Mouse (Mus musculus) limb, embryonic 14.5 days (tissue): ENCODE data around the gene N4bp2l1. TPM values are rescaled to one million over a fixed set of nuclear protein-coding genes. Genes with fewer than 3 reads are reported as not detected.

Source experiments
- ATAC-seq: fragments of 200-750 bp; cut with Nextera tagmentation; 2 replicates; pipeline ENCODE4 v1.8.0; 2017; ENCODE audit warnings: low read depth, moderate number of reproducible peaks, moderate TSS enrichment; ENCODE audit not compliant: low FRiP score
- DNase-seq: peaks from one replicate; pipeline ENCODE4 v3.0.0-alpha.2; 2015; ENCODE audit warnings: low spot score
- H3K27ac ChIP-seq: fragments of 300-500 bp; sonication (generic); replicated peaks from 2 replicates; pipeline ENCODE4 v1.5.1; 2014; ENCODE audit warnings: low read depth, mild to moderate bottlenecking, low read length, moderate library complexity, mixed read lengths
- H3K27me3 ChIP-seq: fragments of 300-500 bp; sonication (generic); 2 replicates; pipeline ENCODE4 v1.6.1; 2014; ENCODE audit warnings: low read length, mixed read lengths; ENCODE audit not compliant: control insufficient read depth, insufficient read depth
- H3K36me3 ChIP-seq: fragments of 300-500 bp; sonication (generic); 2 replicates; pipeline ENCODE4 v1.6.1; 2014; ENCODE audit warnings: mild to moderate bottlenecking, low read length, moderate library complexity, mixed read lengths; ENCODE audit not compliant: control insufficient read depth, insufficient read depth
- H3K4me1 ChIP-seq: fragments of 300-500 bp; sonication (generic); 2 replicates; pipeline ENCODE4 v1.6.1; 2014; ENCODE audit warnings: antibody characterized with exemption, low read length, mixed read lengths; ENCODE audit not compliant: control insufficient read depth, insufficient read depth
- H3K4me2 ChIP-seq: fragments of 300-500 bp; sonication (generic); replicated peaks from 2 replicates; pipeline ENCODE4 v1.6.1; 2014; ENCODE audit warnings: low read depth, mild to moderate bottlenecking, low read length, moderate library complexity; ENCODE audit not compliant: severe bottlenecking
- H3K4me3 ChIP-seq: fragments of 300-500 bp; sonication (generic); replicated peaks from 2 replicates; pipeline ENCODE4 v1.5.1; 2014; ENCODE audit warnings: low read length
- H3K9ac ChIP-seq: fragments of 300-500 bp; sonication (generic); 2 replicates; pipeline ENCODE4 v1.6.1; 2014; ENCODE audit warnings: mild to moderate bottlenecking, low read depth, low read length, moderate library complexity; ENCODE audit not compliant: severe bottlenecking
- H3K9me3 ChIP-seq: fragments of 300-500 bp; sonication (generic); 2 replicates; pipeline ENCODE4 v1.6.1; 2016; ENCODE audit warnings: low read length; ENCODE audit not compliant: control insufficient read depth
- POLR2A ChIP-seq: fragments of 200-500 bp; IDR thresholded peaks from 2 replicates; pipeline ENCODE4 v1.8.0; 2012; ENCODE audit warnings: inconsistent platforms, mild to moderate bottlenecking, moderate library complexity, borderline replicate concordance; ENCODE audit not compliant: insufficient read depth, insufficient read length; ENCODE audit errors: extremely low read depth
- WGBS: fragments of 180-500 bp; shearing (Covaris S2); extraction: QIAGEN DNeasy Blood & Tissue Kit; methylation state at CpG from one replicate; pipeline ENCODE4 v1.1.7; 2014; 5-methylcytosine and 5-hydroxymethylcytosine counted together
- polyA plus RNA-seq, 2 experiments: library from polyadenylated mRNA; depleted of rRNA in 1 of 2; stranded (reverse) in 1 of 2; unstranded in 1 of 2; fragments of >200 nt; fragmentation: Nextera tagmentation in 1 of 2; extraction: Ambion mirVana in 1 of 2; gene quantifications; 2 replicates each; pipeline versions ENCODE4 v1.2.1 to v1.2.3; 2012 to 2014

Gene N4bp2l1
- polyA plus RNA-seq, 2 experiments: 4.3 to 6.1 TPM

DNA sequence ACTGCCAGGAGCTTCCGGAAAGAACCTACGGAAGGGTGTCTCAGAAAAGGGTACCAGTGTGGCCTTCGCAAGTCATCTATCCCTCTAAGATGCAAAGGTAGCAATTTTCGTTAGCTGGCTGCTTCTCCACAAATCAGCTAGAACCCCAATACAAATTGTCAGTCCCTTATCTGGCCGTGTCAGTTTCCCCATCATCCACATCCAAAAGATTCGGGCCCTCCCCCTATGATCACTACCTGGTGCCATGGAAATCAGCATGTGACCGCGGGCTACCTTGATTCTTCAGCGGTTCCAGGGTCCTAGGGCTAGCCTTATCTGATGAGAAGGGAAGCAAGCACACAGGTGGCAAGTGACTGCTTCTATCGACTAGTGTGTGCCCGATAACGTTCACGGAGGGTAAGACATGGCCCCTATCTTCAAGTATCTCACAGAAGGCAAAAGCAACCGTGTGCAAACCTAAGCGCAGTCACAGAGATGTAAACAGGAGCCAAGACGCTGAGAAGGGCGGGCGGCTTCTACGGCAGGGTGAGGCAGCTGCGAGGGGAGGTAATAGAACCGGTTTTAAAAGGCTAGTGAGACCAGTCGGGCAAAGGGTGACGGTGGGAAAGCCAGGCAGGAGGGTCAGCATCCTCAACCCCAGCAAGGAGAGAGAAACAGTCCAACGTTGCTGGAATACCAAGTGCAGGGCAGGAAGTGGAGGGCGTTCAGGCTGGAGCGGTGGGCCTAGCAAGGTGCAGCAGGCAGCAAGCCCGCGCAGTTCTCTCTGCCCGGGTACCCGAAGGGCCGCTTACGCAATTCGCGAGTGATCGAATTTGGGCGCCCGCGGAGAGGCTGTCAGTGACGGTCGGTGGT, 3.9 kb downstream of the N4bp2l1 start:
- Histone ChIP-seq H3K27me3 (peaks cover 18% of the 10 kb centered on the region; the same call in 1 of the 2 replicates), H3K4me3 (peak overlapping the region; percentile 77), H3K9me3 (no peaks in the 10 kb centered on the region), H3K4me2 (peak overlapping the region; percentile 99), H3K4me1 (peaks cover 7% of the 10 kb centered on the region; the same call in 1 of the 2 replicates), H3K36me3 (no peaks in the 10 kb centered on the region), H3K27ac (no peak overlapping the region), H3K9ac (peak overlapping the region; percentile 60)
- no peak for TF ChIP-seq POLR2A
- 11% methylated on average over 31 of the region's 40 CpGs for WGBS
- ATAC-seq (no peak; the same call in 1 of the 2 replicates), DNase-seq (no peak)

DNA sequence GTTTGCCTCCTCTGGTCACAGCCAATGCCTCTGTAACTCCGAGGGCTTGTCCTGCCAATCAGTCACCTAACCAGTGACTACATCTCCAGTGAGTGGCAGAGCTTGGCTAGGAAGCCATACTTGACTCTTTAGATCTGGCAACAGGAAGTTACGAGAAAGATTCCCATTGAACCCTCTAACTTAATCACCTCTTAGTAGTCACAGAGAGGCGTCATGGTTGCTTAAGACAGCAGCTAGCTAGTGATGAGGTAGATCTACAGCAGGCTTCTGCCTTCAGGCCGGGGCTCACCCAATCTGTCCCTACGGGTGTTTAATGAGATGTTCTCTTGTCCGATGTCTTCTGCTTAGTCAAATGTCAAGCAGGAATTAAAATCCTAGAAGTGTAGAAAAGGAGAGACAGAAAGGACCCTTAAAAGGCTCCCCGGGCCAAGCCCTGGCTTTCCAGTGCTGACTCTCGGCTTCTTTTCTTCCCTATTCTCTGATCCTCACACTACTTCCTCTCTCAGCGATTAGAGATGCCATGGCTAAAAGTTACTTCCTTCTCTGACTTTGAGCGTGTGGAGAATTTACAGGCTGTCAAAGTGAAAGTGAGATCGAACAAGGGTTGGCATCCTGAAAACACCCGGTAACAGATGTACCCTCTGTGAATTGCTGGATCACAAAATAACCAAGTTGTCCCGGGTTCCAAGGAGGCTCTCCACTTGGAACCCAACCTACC, 4.6 kb downstream of the N4bp2l1 start:
- peaks cover 18% of the 10 kb centered on the region; the same call in 1 of the 2 replicates for H3K27me3 ChIP-seq
- DNase-seq (no peak), ATAC-seq (no peak)
- H3K9ac ChIP-seq: no peak overlapping the region
- H3K4me2 ChIP-seq: no peak overlapping the region
- no peak overlapping the region for H3K27ac ChIP-seq
- no peak for TF ChIP-seq POLR2A
- H3K36me3 ChIP-seq: no peaks in the 10 kb centered on the region
- 68% methylated on average over 13 of the region's 13 CpGs for WGBS
- no peaks in the 10 kb centered on the region for H3K9me3 ChIP-seq
- peaks cover 7% of the 10 kb centered on the region; the same call in 1 of the 2 replicates for H3K4me1 ChIP-seq
- peak overlapping the region; percentile 77; the same call in 1 of the 2 replicates for H3K4me3 ChIP-seq

DNA sequence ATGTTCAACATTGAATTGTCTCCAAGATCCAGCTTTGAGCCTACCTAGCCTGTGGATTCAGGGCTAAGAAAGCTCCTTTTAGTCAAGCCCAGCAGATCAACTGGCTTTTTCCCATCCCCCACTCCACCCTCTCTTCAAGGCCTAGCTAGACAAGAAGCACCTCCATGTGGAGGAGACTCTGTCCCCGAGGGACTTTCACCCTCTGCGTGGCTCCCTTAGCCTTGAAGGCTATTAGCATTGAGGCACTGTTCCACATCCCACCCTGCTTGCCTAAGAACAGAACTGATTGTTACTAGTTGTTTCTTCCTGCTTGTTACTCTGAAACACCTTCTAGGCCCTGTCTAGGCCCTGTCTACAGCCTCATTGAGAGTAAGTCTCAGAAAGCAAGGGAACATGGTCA, 7.0 kb downstream of the N4bp2l1 start:
- H3K9me3 ChIP-seq: no peaks in the 10 kb centered on the region
- no peak overlapping the region for H3K27ac ChIP-seq
- DNase-seq (no peak), ATAC-seq (no peak)
- no peak overlapping the region for H3K9ac ChIP-seq
- no peak overlapping the region for H3K4me3 ChIP-seq
- peaks cover 7% of the 10 kb centered on the region; the same call in 1 of the 2 replicates for H3K4me1 ChIP-seq
- TF ChIP-seq POLR2A: no peak
- 66% methylated on average over 2 of the region's 2 CpGs for whole genome bisulfite sequencing
- H3K27me3 ChIP-seq: peaks cover 9% of the 10 kb centered on the region; the same call in 1 of the 2 replicates
- H3K4me2 ChIP-seq: no peak overlapping the region
- H3K36me3 ChIP-seq: no peaks in the 10 kb centered on the region

DNA sequence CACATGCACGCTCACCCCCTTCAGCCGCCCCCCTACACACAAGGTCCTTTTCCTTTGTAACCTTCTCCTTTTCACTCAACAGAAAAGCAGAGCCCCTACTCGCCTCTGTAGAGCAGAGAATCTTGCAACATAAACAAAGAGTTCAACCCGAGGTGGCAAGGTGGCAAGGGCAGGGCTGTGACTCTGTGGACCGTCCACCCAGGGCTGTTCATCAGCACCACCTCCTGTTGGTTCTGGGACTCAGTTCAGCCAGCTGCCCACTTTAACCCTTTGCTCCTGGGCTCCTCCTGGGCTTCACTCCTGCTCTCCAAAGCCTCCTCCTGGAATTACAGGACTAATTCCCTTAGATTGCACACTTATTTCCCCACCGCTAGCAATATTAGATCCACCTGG, 12.7 kb downstream of the N4bp2l1 start:
- Histone ChIP-seq H3K36me3 (no peaks in the 10 kb centered on the region), H3K27ac (no peak overlapping the region), H3K9me3 (no peaks in the 10 kb centered on the region), H3K27me3 (no peaks in the 10 kb centered on the region), H3K9ac (no peak overlapping the region), H3K4me1 (no peaks in the 10 kb centered on the region), H3K4me2 (no peak overlapping the region), H3K4me3 (no peak overlapping the region)
- TF ChIP-seq POLR2A: no peak
- ATAC-seq (no peak), DNase-seq (no peak)
- 38% methylated on average over 6 of the region's 6 CpGs for WGBS

DNA sequence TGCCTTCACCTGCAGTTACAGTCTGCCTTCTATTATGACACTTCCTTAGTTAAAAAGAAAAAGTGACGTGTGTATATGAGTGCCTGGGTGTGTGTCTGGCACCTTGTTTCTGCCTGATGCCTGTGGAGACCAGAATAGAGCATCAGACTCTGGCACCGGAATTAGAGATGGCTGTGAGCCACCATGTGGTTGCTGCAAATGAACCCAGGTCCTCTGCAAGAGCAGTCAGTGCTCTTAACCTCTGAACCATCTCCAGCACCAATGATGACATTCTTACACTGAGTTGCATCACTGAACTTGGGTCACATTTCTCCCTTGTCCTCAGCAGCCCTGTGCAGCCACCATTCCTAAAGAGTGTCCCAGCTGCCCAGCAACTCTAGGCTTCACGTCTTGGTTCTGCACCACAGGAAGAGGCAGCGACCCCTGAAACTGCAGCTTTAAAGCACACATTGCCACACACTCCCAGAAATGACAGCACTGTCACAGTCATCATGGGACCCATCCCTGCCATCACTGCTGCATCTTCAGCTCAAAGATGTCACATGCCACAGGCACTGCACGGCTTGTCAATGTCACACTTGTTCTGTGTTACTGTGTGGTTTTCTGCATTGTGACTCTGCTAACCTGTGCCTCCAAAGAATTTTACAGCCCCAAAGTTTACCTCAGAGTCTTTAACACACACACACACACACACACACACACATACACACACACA, 13.2 kb downstream of the N4bp2l1 start:
- no peaks in the 10 kb centered on the region for H3K36me3 ChIP-seq
- no peak overlapping the region for H3K4me2 ChIP-seq
- ATAC-seq (no peak), DNase-seq (no peak)
- no peak for TF ChIP-seq POLR2A
- WGBS: 66% methylated on average over 5 of the region's 5 CpGs
- H3K4me3 ChIP-seq: no peak overlapping the region
- no peak overlapping the region for H3K27ac ChIP-seq
- no peak overlapping the region for H3K9ac ChIP-seq
- no peaks in the 10 kb centered on the region for H3K27me3 ChIP-seq
- no peaks in the 10 kb centered on the region; the same call in 1 of the 2 replicates for H3K4me1 ChIP-seq
- H3K9me3 ChIP-seq: no peaks in the 10 kb centered on the region
